Mouse (Mus musculus) embryonic facial prominence, embryonic 15.5 days (tissue): ENCODE measurements around the gene Mt3. TPM values are rescaled to one million over a fixed set of nuclear protein-coding genes. Genes with fewer than 3 reads are reported as not detected.
"Not testable (repeated sequence)": the region's sequence is repeated elsewhere in the genome, so short reads cannot be mapped to it uniquely, and the experiment has no call there.

ENCODE experiments used
- ATAC-seq: fragments of 200-750 bp; cut with Nextera tagmentation; 2 replicates; pipeline ENCODE4 v1.8.0; 2017; ENCODE audit warnings: low read depth, moderate TSS enrichment; ENCODE audit not compliant: insufficient number of reproducible peaks, low FRiP score, low TSS enrichment
- H3K27ac ChIP-seq: fragments of 300-500 bp; sonication (generic); replicated peaks from 2 replicates; pipeline ENCODE4 v1.5.1; 2015; ENCODE audit warnings: mild to moderate bottlenecking, inconsistent platforms
- H3K27me3 ChIP-seq: fragments of 300-500 bp; sonication (generic); 2 replicates; pipeline ENCODE4 v1.6.1; 2015; ENCODE audit warnings: inconsistent platforms
- H3K36me3 ChIP-seq: fragments of 300-500 bp; sonication (generic); 2 replicates; pipeline ENCODE4 v1.6.1; 2015; ENCODE audit warnings: mild to moderate bottlenecking, inconsistent platforms
- H3K4me1 ChIP-seq: fragments of 300-500 bp; sonication (generic); 2 replicates; pipeline ENCODE4 v1.6.1; 2015; ENCODE audit warnings: inconsistent platforms
- H3K4me2 ChIP-seq: fragments of 300-500 bp; sonication (generic); replicated peaks from 2 replicates; pipeline ENCODE4 v1.6.1; 2015; ENCODE audit warnings: mild to moderate bottlenecking, inconsistent platforms
- H3K4me3 ChIP-seq: fragments of 300-500 bp; sonication (generic); replicated peaks from 2 replicates; pipeline ENCODE4 v1.5.1; 2015; ENCODE audit warnings: mild to moderate bottlenecking, inconsistent platforms
- H3K9ac ChIP-seq: fragments of 300-500 bp; sonication (generic); 2 replicates; pipeline ENCODE4 v1.6.1; 2015; ENCODE audit warnings: inconsistent platforms
- H3K9me3 ChIP-seq: fragments of 300-500 bp; sonication (generic); replicated peaks from 2 replicates; pipeline ENCODE4 v1.6.1; 2016; ENCODE audit warnings: inconsistent platforms
- WGBS: fragments of 180-500 bp; shearing (Covaris S2); methylation state at CpG from one replicate; pipeline ENCODE4 v1.1.7; 2015; 5-methylcytosine and 5-hydroxymethylcytosine counted together
- polyA plus RNA-seq: library from polyadenylated mRNA; unstranded; fragments of >200 nt; fragmentation: Nextera tagmentation; extraction: Ambion mirVana; gene quantifications from 2 replicates; pipeline ENCODE4 v1.2.1, GENCODE M21; 2015

The Mt3 gene
- polyA plus RNA-seq, 1 experiment from 2014 or later, result 8.5 TPM

GRCm38 (mm10) chr8:94150925-94151324, 1.5 kb upstream of the Mt3 start:
- Histone ChIP-seq H3K9ac (no peak overlapping the region), H3K27me3 (peaks cover 28% of the 10 kb centered on the region), H3K4me1 (peaks cover 16% of the 10 kb centered on the region), H3K27ac (no peak overlapping the region), H3K4me3 (no peak overlapping the region), H3K9me3 (no peaks in the 10 kb centered on the region), H3K4me2 (no peak overlapping the region), H3K36me3 (no peaks in the 10 kb centered on the region)
- 73% methylated on average over 5 of the region's 5 CpGs for WGBS
- ATAC-seq, result no peak

GRCm38 (mm10) chr8:94153451-94153850, 1.0 kb downstream of the Mt3 start:
- Histone ChIP-seq H3K9me3 (no peaks in the 10 kb centered on the region), H3K9ac (no peak overlapping the region), H3K36me3 (no peaks in the 10 kb centered on the region), H3K4me1 (peaks cover 16% of the 10 kb centered on the region), H3K4me3 (no peak overlapping the region), H3K27ac (no peak overlapping the region), H3K4me2 (no peak overlapping the region), H3K27me3 (peaks cover 28% of the 10 kb centered on the region)
- no peak for ATAC-seq
- 34% methylated on average over 7 of the region's 7 CpGs for WGBS

GRCm38 (mm10) chr8:94154537-94154936, 2.1 kb downstream of the Mt3 start:
- no peak for ATAC-seq
- no peak overlapping the region for H3K9ac ChIP-seq
- H3K27me3 ChIP-seq, result peaks cover 28% of the 10 kb centered on the region
- H3K4me3 ChIP-seq, result no peak overlapping the region
- H3K9me3 ChIP-seq, result no peaks in the 10 kb centered on the region
- 46% methylated on average over 6 of the region's 6 CpGs for WGBS
- H3K4me1 ChIP-seq, result peaks cover 16% of the 10 kb centered on the region
- H3K27ac ChIP-seq, result no peak overlapping the region
- no peak overlapping the region for H3K4me2 ChIP-seq
- no peaks in the 10 kb centered on the region for H3K36me3 ChIP-seq

- Histone ChIP-seq H3K9ac (no peak overlapping the region), H3K4me2 (no peak overlapping the region), H3K4me3 (no peak overlapping the region), H3K27ac (no peak overlapping the region), H3K27me3 (peaks cover 28% of the 10 kb centered on the region), H3K4me1 (peaks cover 16% of the 10 kb centered on the region), H3K36me3 (no peaks in the 10 kb centered on the region), H3K9me3 (no peaks in the 10 kb centered on the region)
- ATAC-seq, result no peak
- WGBS, result 59% methylated on average over 4 of the region's 4 CpGs
These were observed 3.7 kb downstream of the Mt3 start for GRCm38 (mm10) chr8:94156092-94156491.

DNA sequence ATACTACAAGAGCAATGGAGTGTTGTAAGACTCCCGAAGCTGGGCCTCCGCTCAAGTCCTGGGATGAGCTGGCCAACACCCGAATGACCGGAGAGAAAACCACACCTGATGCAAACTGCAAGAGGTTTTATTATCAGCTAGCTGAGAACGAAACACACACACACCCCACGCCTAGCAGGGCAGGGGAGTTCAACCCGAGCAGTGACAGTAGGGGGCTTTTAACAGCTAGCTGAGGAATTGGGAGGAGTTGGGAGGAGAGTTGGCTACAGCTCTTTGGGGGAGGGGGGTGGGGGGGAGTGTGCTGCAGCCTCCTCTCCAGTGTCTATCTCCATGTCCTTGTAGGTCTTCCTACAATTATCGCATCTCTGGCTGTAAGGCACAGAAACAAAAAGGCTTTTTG, 13.4 kb downstream of the Mt3 start:
- H3K4me2 ChIP-seq, H3K9me3 ChIP-seq, H3K27me3 ChIP-seq, ATAC-seq, H3K4me1 ChIP-seq, H3K4me3 ChIP-seq, H3K27ac ChIP-seq, H3K9ac ChIP-seq, H3K36me3 ChIP-seq: not testable (repeated sequence)
- WGBS, result 71% methylated on average over 8 of the region's 8 CpGs

- no peak for ATAC-seq
These were observed 14.8 kb downstream of the Mt3 start for GRCm38 (mm10) chr8:94167244-94167643.

GRCm38 (mm10) chr8:94169547-94169946, 17.1 kb downstream of the Mt3 start:
- no peak overlapping the region for H3K4me2 ChIP-seq
- peaks cover 28% of the 10 kb centered on the region for H3K4me1 ChIP-seq
- no peak overlapping the region for H3K4me3 ChIP-seq
- H3K9ac ChIP-seq, result no peak overlapping the region
- ATAC-seq, result no peak
- no peaks in the 10 kb centered on the region for H3K36me3 ChIP-seq
- 76% methylated on average over 5 of the region's 5 CpGs for WGBS
- H3K27ac ChIP-seq, result no peak overlapping the region
- no peaks in the 10 kb centered on the region for H3K9me3 ChIP-seq
- peaks cover 43% of the 10 kb centered on the region for H3K27me3 ChIP-seq

More at GRCm38 (mm10) chr8:94167244-94167643, 14.8 kb downstream of the Mt3 start:
- peak overlapping the region; percentile 25; the same call in 1 of the 2 replicates for H3K4me2 ChIP-seq
- 5% methylated on average over 6 of the region's 6 CpGs for WGBS
- no peaks in the 10 kb centered on the region for H3K36me3 ChIP-seq
- H3K4me3 ChIP-seq, result no peak overlapping the region
- H3K27me3 ChIP-seq, result peaks cover 22% of the 10 kb centered on the region
- H3K9ac ChIP-seq, result no peak overlapping the region
- H3K27ac ChIP-seq, result no peak overlapping the region
- H3K9me3 ChIP-seq, result no peaks in the 10 kb centered on the region
- H3K4me1 ChIP-seq, result peaks cover 15% of the 10 kb centered on the region

- Histone ChIP-seq H3K27me3 (peaks cover 59% of the 10 kb centered on the region), H3K4me1 (peaks cover 28% of the 10 kb centered on the region), H3K9me3 (no peaks in the 10 kb centered on the region), H3K36me3 (no peaks in the 10 kb centered on the region), H3K9ac (no peak overlapping the region), H3K4me3 (peak overlapping the region; percentile 49), H3K27ac (no peak overlapping the region), H3K4me2 (peak overlapping the region; percentile 93)
- no peak for ATAC-seq
- 26% methylated on average over 10 of the region's 10 CpGs for whole genome bisulfite sequencing
These were observed 18.9 kb downstream of the Mt3 start for GRCm38 (mm10) chr8:94171321-94171755.

GRCm38 (mm10) chr8:94172075-94172808, 19.8 kb downstream of the Mt3 start, which contains the start of gene Mt2:
Gene Mt2, plus strand, starts transcription at chr8:94172664.
- peak within 1 kb of the TSS; percentile 93 for H3K4me2 ChIP-seq
- peaks cover 67% of the 10 kb centered on the region for H3K27me3 ChIP-seq
- H3K4me3 ChIP-seq, result peak within 1 kb of the TSS; percentile 49
- peak within 1 kb of the TSS; percentile 45 for H3K27ac ChIP-seq
- H3K9me3 ChIP-seq, result no peaks in the 10 kb centered on the region
- H3K36me3 ChIP-seq, result no peaks in the 10 kb centered on the region
- ATAC-seq, result peak; percentile 55
- 0 out of 2 replicates have a peak within 1 kb of the TSS, but pooled peaks have one; percentile 2 for H3K9ac ChIP-seq
- H3K4me1 ChIP-seq, result peaks cover 25% of the 10 kb centered on the region
- WGBS, result under 1% methylated on average over 56 of the region's 56 CpGs

- Histone ChIP-seq H3K36me3 (no peaks in the 10 kb centered on the region), H3K4me3 (peak overlapping the region; percentile 49), H3K9ac (0 out of 2 replicates have a peak overlapping the region, but pooled peaks have one; percentile 2), H3K4me2 (peak overlapping the region; percentile 93), H3K4me1 (peaks cover 25% of the 10 kb centered on the region), H3K9me3 (no peaks in the 10 kb centered on the region), H3K27me3 (peaks cover 70% of the 10 kb centered on the region), H3K27ac (peak overlapping the region; percentile 45)
- WGBS, result 2% methylated on average over 39 of the region's 39 CpGs
- no peak for ATAC-seq
These were observed 20.7 kb downstream of the Mt3 start for GRCm38 (mm10) chr8:94172809-94173732.

GRCm38 (mm10) chr8:94173848-94174403, 21.5 kb downstream of the Mt3 start:
- Histone ChIP-seq H3K36me3 (no peaks in the 10 kb centered on the region), H3K27ac (no peak overlapping the region), H3K4me3 (0 out of 2 replicates have a peak overlapping the region, but pooled peaks have one; percentile 49), H3K4me1 (peaks cover 29% of the 10 kb centered on the region), H3K27me3 (peaks cover 79% of the 10 kb centered on the region), H3K4me2 (0 out of 2 replicates have a peak overlapping the region, but pooled peaks have one; percentile 93), H3K9me3 (no peaks in the 10 kb centered on the region), H3K9ac (no peak overlapping the region)
- no peak for ATAC-seq
- 43% methylated on average over 11 of the region's 11 CpGs for WGBS
